Mouse (Mus musculus): ENCODE results near the gene Tmcc3.

Gene Tmcc3

GRCm38 (mm10) chr10:94311511-94312006 lies at the start of gene Tmcc3:
Tmcc3 (plus strand) TSS chr10:94311949.
- peak; percentile 40 to 53 for DNase-seq

- no peak for DNase-seq
Measured at GRCm38 (mm10) chr10:94262646-94263045, 49.1 kb upstream of the Tmcc3 start.

GRCm38 (mm10) chr10:94263211-94263610 lies 48.5 kb upstream of the Tmcc3 start:
- DNase-seq: no peak

- DNase-seq: peak; percentile 69 to 75
Measured at GRCm38 (mm10) chr10:94265656-94266542, 45.9 kb upstream of the Tmcc3 start.

GRCm38 (mm10) chr10:94275321-94275720 lies 36.4 kb upstream of the Tmcc3 start:
- no peak for DNase-seq

DNA sequence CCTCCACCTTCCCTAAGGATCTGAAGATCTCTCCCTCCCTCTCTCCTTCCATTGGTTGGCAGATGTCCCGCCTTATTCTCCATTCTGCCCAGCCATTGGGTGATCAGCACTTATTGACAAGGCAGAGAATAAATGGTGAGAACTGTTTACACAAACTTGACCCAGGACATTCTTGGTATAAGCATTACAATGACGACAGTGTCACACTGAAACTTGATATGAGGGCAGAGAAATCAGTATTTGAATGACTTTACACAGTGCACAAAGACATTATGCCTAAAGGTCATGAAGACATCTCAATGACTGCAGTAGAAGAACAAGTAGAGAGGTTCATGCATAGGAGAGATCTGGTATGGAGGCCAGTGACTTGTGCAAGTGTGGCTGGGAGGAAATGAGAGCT lies 35.2 kb upstream of the Tmcc3 start:
- DNase-seq: no peak

DNA sequence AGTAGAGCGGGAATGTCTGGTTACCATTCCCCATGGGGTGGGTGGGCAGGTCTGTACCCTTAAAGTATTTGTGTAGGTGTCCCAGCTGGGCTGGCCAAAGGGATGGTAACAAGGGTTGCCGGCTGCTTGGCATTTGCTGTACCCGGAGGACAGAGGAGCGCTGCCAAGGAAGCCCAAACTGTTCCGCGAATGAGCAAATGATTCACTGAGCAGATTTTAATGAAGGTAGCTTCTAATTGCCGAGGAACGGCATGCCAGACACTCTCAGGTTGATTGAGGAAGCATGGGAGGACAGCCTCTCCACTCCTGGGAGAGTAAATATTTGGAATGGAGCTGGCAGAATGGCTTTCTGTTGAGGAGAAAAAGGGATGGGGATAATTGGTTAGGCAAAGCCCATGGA lies 29.6 kb upstream of the Tmcc3 start:
- DNase-seq: peak; percentile 79 to 83

GRCm38 (mm10) chr10:94282797-94283196 lies 29.0 kb upstream of the Tmcc3 start:
- peak; percentile 56 to 58 for DNase-seq

- DNase-seq: no peak
Measured at GRCm38 (mm10) chr10:94294437-94294836, 17.3 kb upstream of the Tmcc3 start.

DNA sequence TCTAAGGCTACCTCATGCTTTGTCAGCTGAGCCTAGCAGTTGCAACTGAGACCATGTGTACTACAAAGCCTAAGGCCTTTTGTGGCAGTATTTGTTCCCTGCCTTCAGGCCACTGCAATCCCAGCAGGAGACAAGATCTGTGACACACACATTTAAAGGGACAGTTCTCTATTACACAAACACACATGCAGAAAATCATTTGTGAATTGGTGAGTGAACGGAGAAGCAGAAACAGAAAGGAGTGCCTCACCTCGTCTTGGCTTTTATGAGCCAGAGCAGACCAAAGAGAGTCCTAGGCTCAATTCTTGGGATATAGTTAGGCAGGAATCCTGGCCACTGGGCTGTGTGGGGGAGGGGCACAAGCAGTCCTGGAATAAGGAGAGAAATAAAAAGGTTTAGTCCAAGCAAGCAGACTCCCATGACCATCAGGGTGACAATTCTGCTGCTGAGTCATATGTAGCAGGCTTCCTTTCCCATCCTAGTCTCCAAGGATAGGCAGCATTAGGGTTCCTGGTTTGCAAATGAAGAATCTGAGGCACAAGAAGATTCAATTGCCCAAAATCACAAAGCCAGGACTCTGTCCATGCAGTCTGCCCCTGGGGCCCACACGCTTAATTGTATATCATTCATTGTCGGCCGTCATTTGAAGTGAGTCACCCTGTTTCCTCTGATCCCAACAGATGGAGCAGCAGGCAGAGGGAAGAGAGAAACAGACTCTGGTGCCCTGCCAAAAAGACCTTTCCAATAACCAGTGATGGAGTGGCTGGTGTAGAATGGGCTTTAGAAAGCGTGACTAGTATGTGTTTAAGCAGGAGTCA lies 16.6 kb upstream of the Tmcc3 start:
- DNase-seq: peak; percentile 86 to 87

- no peak for DNase-seq
Measured at GRCm38 (mm10) chr10:94295923-94296605, 15.7 kb upstream of the Tmcc3 start.

- no peak for DNase-seq
Measured at GRCm38 (mm10) chr10:94298471-94298870, 13.3 kb upstream of the Tmcc3 start, which contains the start of gene Gm4792. Gm4792 (minus strand) TSS chr10:94298703.

- DNase-seq: no peak
Measured at GRCm38 (mm10) chr10:94299301-94299700, 12.4 kb upstream of the Tmcc3 start.

DNA sequence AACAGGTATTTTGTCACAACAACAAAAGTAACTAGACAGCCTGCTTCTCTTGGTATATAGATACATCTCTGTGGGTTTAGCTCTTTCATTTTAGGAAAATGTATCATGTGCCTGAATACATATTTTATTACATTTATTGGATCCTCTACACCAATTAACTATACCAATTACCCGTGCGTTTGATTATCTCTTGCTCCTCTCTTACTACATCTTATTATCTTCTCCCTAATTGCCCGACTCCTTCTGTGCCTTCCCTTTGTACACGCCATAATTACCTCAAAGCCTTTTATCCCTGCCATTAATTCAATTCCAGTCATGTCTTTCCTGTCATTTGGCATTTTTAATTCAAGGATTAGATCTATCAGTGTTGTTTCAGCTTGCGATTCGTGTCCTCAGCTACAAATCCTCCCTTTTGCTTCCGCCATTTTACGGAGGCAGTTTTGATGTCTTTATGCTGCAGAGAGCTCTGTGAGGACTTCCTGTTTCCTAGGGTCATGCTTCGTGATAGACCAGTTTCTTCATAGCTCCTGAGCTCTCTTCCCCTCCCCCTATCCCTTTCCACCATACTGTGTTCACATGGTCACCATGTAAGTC lies 7.6 kb upstream of the Tmcc3 start:
- DNase-seq: no peak

DNA sequence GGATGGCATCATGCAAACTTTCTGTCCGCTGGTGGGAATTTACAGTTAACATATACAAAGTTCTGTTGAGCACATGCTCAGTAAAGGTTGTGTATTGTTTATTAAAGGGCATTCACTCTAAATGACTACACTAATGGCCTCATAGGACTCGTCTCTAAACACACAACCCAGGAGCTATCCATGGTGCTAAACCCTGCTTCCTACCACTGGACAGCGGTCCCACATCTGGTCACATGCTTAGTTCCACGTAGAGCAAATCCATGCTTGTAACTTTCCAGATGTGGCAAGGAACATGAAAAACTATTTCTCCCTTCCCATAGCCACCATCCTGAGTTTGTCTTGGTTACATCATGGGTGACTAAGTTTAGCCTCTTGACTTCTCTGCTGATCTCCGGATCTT lies 6.2 kb upstream of the Tmcc3 start:
- DNase-seq: no peak

DNA sequence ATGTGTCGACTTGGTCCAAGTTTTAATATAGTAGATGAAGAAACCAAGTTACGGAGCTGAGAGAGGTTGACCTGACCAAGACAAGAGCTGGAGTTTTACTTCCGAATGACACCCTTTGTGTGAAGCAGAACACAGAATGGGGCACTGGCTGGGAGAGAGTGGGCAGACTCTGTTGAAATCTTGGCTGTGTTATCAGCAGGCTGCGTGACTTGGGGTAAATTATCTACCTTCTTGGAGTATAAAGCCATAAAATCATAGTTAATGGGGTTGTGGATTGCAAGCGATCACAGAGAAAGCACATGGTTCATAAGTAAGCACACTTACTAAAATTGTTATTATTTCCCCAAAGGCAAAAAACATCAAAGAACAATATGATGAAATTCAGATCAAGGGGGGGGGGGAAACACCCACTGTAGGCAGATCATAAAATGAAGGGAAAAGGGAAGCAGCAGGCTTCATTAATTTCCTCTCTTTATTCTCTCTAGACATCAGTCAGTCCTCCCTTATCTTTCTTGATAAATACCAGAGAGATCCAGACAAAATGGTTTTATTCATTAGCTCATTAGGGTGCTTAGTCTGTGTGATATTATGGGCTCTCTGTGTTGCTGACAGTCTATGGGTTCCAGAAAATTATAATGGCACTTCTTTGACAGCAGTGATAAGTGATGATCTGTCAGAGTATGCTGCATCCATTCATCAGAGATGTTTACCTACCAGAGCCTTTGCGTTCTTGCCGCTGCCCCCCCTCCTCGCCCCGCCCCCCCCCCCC lies 1.1 kb upstream of the Tmcc3 start:
- DNase-seq: no peak

DNA sequence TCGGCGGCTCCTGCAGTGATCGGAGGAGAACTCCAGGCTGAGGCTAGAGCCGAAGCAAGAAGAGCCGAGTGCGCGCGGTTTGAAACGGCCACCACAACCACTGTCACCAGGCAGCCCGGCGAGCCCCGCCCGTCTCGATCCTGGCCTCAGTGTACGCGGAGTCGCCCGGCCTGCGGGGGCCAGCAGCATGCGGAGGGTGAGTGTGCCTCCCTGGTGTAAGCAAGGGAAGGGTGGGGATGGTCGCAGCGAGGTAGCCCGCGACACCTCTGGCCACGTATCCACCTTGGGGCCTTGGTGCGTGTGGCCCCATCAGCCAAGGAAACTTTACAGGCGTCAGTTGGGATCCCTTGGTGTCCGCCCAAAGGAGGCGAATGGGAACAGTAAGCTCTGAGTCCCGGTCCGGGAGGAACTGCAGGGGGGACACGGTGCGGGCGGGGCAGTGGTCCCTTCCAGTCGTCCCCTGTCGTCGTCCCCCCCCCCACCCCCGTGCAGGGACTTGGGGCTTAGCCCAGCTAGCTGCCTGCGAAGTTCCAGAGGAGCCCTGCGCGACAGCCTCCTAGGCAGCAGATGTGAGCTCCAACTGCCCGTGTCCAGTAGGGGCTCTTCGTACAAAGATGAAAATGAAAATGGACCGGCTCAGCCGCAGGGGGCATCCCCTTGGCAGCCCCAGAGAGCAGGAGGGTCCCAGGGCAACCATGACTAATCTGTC lies 412 bp downstream of the Tmcc3 start:
- DNase-seq: peak; percentile 61 to 66

- DNase-seq: no peak
Measured at GRCm38 (mm10) chr10:94313146-94313545, 1.4 kb downstream of the Tmcc3 start.

DNA sequence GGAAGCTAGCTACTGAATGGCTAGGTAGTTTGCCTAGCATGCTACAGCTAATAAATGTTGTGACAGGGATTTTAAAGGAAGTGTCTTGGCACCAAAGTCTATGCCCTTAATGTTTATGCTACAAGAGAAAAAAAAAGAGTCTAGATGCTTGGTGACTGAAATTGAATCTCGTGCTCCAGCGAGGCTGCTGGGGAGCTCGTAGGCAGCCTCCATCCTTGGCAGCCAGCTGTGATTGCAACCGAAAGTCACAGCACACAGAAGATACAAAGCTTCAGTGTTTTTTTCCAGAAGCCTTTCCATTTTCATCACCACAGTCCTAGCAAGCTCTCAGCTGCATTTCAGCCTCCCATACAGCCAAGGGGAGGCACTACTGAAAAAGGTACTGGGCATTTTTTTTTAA lies 6.8 kb downstream of the Tmcc3 start:
- DNase-seq: no peak

- peak; percentile 72 to 74 for DNase-seq
Measured at GRCm38 (mm10) chr10:94329962-94330361, 18.2 kb downstream of the Tmcc3 start.
